Mouse (Mus musculus) forebrain, embryonic 11.5 days (tissue): Measurements from ENCODE around the gene Fam78a. TPM values are rescaled to one million over a fixed set of nuclear protein-coding genes. Genes with fewer than 3 reads are reported as not detected.

Source experiments
- ATAC-seq: fragments of 200-750 bp; cut with Nextera tagmentation; replicated peaks from 2 replicates; pipeline ENCODE4 v1.8.0; 2017; ENCODE audit warnings: moderate TSS enrichment; ENCODE audit not compliant: low FRiP score
- DNase-seq: peaks from one replicate; pipeline ENCODE4 v3.0.0-alpha.2; 2017; ENCODE audit warnings: low spot score
- H3K27ac ChIP-seq: fragments of 300-500 bp; sonication (generic); 2 replicates; pipeline ENCODE4 v1.5.1; 2014; ENCODE audit warnings: low read depth, low read length
- H3K27me3 ChIP-seq: fragments of 300-500 bp; sonication (generic); 2 replicates; pipeline ENCODE4 v1.6.1; 2014; ENCODE audit warnings: mild to moderate bottlenecking, low read length, mixed read lengths; ENCODE audit not compliant: control insufficient read depth, insufficient read depth
- H3K36me3 ChIP-seq: fragments of 300-500 bp; sonication (generic); 2 replicates; pipeline ENCODE4 v1.6.1; 2014; ENCODE audit warnings: mild to moderate bottlenecking, low read length, moderate library complexity, mixed read lengths; ENCODE audit not compliant: control insufficient read depth, insufficient read depth
- H3K4me1 ChIP-seq: fragments of 300-500 bp; sonication (generic); replicated peaks from 2 replicates; pipeline ENCODE4 v1.6.1; 2014; ENCODE audit warnings: low read length, mixed read lengths; ENCODE audit not compliant: control insufficient read depth, insufficient read depth
- H3K4me2 ChIP-seq: fragments of 300-500 bp; sonication (generic); 2 replicates; pipeline ENCODE4 v1.6.1; 2014; ENCODE audit warnings: low read depth, mild to moderate bottlenecking, low read length, moderate library complexity, mixed read lengths; ENCODE audit not compliant: severe bottlenecking
- H3K4me3 ChIP-seq: fragments of 300-500 bp; sonication (generic); 2 replicates; pipeline ENCODE4 v1.5.1; 2014; ENCODE audit warnings: low read depth, low read length
- H3K9ac ChIP-seq: fragments of 300-500 bp; sonication (generic); 2 replicates; pipeline ENCODE4 v1.6.1; 2014; ENCODE audit warnings: low read length
- H3K9me3 ChIP-seq: fragments of 300-500 bp; sonication (generic); 2 replicates; pipeline ENCODE4 v1.6.1; 2016; ENCODE audit warnings: low read length, mixed read lengths; ENCODE audit not compliant: control insufficient read depth
- WGBS: fragments of 180-500 bp; shearing (Covaris S2); extraction: QIAGEN DNeasy Blood & Tissue Kit; methylation state at CpG from one replicate; pipeline ENCODE4 v1.1.7; 2014; 5-methylcytosine and 5-hydroxymethylcytosine counted together
- polyA plus RNA-seq: library from polyadenylated mRNA; unstranded; fragments of >200 nt; fragmentation: Nextera tagmentation; extraction: Ambion mirVana; gene quantifications from 2 replicates; pipeline ENCODE4 v1.2.1, GENCODE M21; 2014

Gene Fam78a
- polyA plus RNA-seq, 1 experiment from 2014 or later = 1.5 TPM

DNA sequence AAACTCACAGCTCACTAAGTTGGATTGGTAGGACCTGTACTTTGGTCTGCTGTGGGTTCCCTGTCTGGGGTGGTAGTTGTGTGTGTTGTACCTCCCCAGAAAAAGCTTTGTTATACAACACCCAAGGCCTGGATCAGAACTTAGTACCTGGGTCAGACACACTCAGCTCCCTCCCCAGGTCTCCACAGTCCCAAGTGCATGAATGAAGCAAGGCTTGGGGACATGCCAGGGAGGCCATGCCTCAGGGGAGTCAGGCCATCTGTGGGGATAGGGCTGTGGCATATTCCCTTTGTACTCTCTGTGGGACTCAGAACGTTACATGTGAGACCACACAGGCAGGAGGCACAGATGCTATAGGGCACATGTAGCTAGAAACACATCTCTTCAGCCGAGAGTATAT, 5.5 kb upstream of the Fam78a start:
- WGBS = 90% methylated on average over 2 of the region's 2 CpGs
- no peak for ATAC-seq
- no peaks in the 10 kb centered on the region for H3K36me3 ChIP-seq
- H3K27ac ChIP-seq = no peak overlapping the region
- H3K9ac ChIP-seq = no peak overlapping the region
- no peak overlapping the region for H3K4me2 ChIP-seq
- H3K9me3 ChIP-seq = no peaks in the 10 kb centered on the region
- H3K27me3 ChIP-seq = peaks cover 28% of the 10 kb centered on the region
- peaks cover 6% of the 10 kb centered on the region for H3K4me1 ChIP-seq
- no peak overlapping the region for H3K4me3 ChIP-seq
- no peak for DNase-seq

DNA sequence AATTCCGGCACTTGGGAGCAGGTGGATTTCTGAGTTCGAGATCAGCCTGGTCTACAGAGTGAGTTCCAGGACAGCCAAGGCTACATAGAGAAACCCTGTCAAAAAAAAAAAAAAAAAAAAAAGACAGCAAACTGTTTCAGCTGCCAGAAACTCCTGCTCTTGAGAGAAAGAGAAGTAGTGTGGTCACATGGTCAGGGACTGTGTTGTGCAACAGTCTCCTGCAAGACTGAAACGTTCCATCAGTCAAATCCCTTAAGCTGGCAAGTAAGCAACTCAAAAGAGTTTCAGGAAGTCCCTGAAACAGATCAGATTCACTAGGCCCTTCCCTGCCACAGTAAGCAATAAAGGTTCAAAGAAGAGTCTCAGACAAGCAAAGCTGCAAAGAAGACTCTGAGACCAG, 4.9 kb upstream of the Fam78a start:
- ATAC-seq (no peak), DNase-seq (no peak)
- H3K4me1 ChIP-seq = peaks cover 6% of the 10 kb centered on the region
- H3K27ac ChIP-seq = no peak overlapping the region
- no peaks in the 10 kb centered on the region for H3K36me3 ChIP-seq
- H3K27me3 ChIP-seq = peaks cover 33% of the 10 kb centered on the region
- 83% methylated on average over 3 of the region's 3 CpGs for WGBS
- no peak overlapping the region for H3K9ac ChIP-seq
- H3K4me2 ChIP-seq = no peak overlapping the region
- no peak overlapping the region for H3K4me3 ChIP-seq
- H3K9me3 ChIP-seq = no peaks in the 10 kb centered on the region

DNA sequence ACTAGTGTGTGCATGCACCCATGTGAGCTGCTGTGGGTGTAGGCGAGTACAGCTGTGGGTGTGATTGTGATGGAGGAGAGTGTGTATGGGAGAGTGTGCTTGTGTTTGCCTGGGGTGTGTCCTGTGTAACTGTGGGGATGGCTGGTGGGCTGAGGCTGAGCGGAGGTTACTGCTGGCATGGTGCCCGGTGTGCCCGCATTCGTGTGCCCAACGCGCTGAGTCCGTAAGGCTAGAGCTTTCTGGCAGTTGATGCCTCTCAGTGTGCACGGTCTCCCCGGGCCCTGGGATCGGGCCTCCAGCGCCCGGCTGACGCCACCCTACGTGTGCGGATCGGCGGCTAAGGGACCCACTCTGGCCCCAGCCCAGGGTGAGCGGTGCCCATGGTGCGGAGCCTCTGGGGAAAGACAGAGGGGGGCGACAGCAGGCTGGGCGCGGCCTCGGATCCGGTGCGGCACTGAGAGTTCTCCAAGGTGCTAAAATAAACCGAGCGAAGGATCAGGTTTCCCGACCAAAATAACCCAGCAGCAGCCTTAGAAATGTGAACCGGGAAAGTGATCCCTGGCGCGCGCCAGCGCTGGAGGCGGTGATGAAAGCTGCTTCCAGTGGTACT, 3.8 kb upstream of the Fam78a start:
- no peak overlapping the region for H3K27ac ChIP-seq
- ATAC-seq (no peak), DNase-seq (no peak)
- no peaks in the 10 kb centered on the region for H3K9me3 ChIP-seq
- H3K36me3 ChIP-seq = no peaks in the 10 kb centered on the region
- peaks cover 16% of the 10 kb centered on the region for H3K4me1 ChIP-seq
- no peak overlapping the region; the same call in 1 of the 2 replicates for H3K9ac ChIP-seq
- H3K4me2 ChIP-seq = peak overlapping the region; percentile 32
- peaks cover 44% of the 10 kb centered on the region for H3K27me3 ChIP-seq
- H3K4me3 ChIP-seq = peak overlapping the region; percentile 10; the same call in 1 of the 2 replicates
- WGBS = 10% methylated on average over 35 of the region's 35 CpGs

DNA sequence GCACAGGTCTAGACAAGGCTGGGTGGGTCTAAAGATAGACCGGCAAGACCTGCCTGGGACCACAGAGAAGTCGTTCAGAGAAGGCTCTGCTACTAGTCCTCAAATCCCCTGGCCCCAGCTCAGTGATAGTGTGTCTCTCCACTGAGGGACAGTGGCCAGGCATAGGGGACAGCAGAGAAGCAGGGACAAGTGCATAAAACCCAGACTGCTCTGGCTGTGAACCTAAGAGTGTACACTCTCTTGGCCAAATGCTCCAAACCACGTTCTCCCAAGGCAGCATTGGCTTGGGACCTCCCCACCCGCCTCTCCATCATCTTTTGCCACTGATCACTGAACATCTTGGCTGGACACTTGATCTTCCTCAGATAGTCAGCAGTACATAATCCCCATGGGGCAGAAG, 2.9 kb upstream of the Fam78a start:
- no peak overlapping the region for H3K4me3 ChIP-seq
- no peak overlapping the region for H3K9ac ChIP-seq
- no peaks in the 10 kb centered on the region for H3K9me3 ChIP-seq
- ATAC-seq (no peak), DNase-seq (no peak)
- peaks cover 53% of the 10 kb centered on the region for H3K27me3 ChIP-seq
- 66% methylated on average over 4 of the region's 4 CpGs for WGBS
- peaks cover 22% of the 10 kb centered on the region for H3K4me1 ChIP-seq
- no peaks in the 10 kb centered on the region for H3K36me3 ChIP-seq
- no peak overlapping the region for H3K27ac ChIP-seq
- no peak overlapping the region for H3K4me2 ChIP-seq

DNA sequence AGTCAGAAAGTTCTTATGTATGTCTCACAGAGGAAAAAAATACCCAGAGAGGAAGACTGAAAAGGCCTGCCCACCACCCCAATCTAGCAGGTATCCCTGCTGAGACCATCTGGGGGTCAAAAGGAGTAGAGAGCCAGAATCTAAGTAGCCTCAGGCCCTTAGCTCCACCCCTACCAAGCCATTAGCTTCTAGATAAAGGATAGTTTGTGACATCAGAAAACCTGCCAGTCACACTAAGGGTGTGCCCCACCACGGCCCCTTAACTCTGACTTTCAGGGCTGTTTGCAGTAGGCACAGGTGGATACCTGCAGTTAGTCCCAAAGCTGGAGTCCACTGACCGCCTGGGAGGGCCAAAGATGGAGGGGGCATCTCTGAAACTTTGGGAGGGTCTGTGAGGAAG, 574 bp upstream of the Fam78a start:
- H3K4me3 ChIP-seq = no peak overlapping the region
- peaks cover 65% of the 10 kb centered on the region for H3K27me3 ChIP-seq
- DNase-seq = no peak
- no peak overlapping the region for H3K27ac ChIP-seq
- H3K36me3 ChIP-seq = no peaks in the 10 kb centered on the region
- H3K4me2 ChIP-seq = no peak overlapping the region
- no peak for ATAC-seq
- H3K9me3 ChIP-seq = no peaks in the 10 kb centered on the region
- H3K9ac ChIP-seq = no peak overlapping the region
- WGBS = 73% methylated on average over 2 of the region's 2 CpGs
- H3K4me1 ChIP-seq = peaks cover 22% of the 10 kb centered on the region

DNA sequence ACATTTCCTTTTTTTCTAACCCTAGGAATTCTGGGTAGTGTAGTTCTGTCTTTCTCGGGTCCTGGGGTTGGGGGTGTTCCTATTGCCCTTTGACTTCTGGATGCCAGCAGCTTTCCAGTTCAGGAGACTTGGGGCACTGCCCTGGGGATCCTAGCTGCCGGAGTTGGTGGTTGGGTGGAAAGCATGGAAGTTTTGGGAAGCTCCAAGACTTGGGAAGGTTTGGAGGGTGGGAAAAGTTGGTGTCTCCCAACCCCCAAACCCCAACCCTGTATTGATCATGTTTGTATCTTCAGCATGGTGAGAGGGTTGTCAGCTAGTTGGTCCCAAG, 179 bp upstream of the Fam78a start:
- Histone ChIP-seq H3K4me3 (peak overlapping the region; percentile 56), H3K36me3 (no peaks in the 10 kb centered on the region), H3K4me2 (peak overlapping the region; percentile 99), H3K9me3 (no peaks in the 10 kb centered on the region), H3K27ac (no peak overlapping the region), H3K9ac (no peak overlapping the region; the same call in 1 of the 2 replicates), H3K4me1 (peaks cover 22% of the 10 kb centered on the region), H3K27me3 (peaks cover 65% of the 10 kb centered on the region)
- 35% methylated on average over 2 of the region's 2 CpGs for WGBS
- ATAC-seq (no peak), DNase-seq (no peak)

DNA sequence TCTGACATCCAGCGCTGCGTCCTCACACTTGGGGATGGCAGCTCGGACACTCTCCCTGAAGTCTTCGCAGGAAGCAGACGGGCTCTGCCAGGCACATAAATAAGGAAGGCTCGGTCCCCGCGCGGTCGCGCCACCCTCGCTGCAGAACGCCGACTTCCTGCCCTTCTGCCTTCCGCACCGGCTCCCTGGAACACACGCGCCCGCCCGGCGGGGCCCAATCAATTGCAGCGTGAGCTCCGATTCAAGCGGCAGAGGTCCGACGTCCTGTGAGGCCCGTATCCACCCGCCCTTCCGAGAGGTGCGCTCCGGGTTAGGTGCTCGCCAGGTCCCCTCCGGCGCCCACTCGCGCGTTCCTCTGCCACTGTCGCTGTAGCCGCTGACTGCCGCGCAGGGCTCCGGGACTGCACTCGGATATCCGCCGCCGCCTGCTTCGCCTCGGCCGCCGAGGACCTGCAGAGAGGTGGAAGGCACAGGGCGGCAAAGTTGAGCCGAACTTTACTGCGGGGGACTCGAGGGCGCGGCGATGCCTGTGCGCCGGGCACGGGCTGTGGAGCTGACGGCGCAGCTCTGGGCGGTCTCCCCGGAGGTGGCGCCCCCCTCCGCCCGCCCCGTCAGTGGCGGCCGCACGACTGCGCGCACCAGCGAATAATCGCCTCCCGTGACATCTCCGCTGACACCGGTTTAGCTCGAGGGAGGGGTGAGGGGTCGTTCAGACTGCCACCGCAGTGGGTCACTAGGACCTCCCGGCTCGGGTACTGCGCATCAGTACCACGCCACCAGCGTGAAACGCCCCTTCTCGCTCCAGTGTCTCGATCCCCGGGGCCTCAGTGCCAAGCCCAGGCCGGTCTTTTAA, 1.3 kb downstream of the Fam78a start:
- peak overlapping the region; percentile 99 for H3K4me2 ChIP-seq
- H3K4me3 ChIP-seq = peak overlapping the region; percentile 56
- H3K27ac ChIP-seq = no peak overlapping the region
- no peaks in the 10 kb centered on the region for H3K36me3 ChIP-seq
- WGBS = under 1% methylated on average over 91 of the region's 91 CpGs
- no peaks in the 10 kb centered on the region for H3K9me3 ChIP-seq
- H3K4me1 ChIP-seq = peaks cover 19% of the 10 kb centered on the region
- ATAC-seq (no peak; the same call in 1 of the 2 replicates), DNase-seq (peak; percentile 71)
- H3K27me3 ChIP-seq = peaks cover 55% of the 10 kb centered on the region
- H3K9ac ChIP-seq = peak overlapping the region; percentile 20

DNA sequence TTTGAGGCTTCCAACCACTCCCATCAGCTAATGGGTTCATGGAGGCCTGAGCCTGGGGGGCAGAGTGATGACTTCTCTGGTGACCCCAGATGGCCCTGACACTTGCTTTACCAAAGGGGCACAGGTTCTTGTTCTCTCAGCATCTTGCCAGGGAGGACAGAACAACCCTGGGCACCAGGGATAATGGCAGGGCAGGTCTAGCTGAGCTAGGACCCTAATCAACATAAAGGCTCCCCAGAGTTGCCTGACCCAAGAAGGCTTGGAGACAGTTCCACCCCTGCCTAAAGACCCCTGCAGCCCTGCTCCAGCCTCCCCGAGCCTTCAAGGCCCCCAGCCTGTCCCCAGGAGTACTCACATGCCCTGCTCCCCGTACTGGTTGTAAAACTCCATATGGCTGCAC, 2.4 kb downstream of the Fam78a start:
- Histone ChIP-seq H3K4me1 (peaks cover 16% of the 10 kb centered on the region), H3K36me3 (no peaks in the 10 kb centered on the region), H3K27me3 (peaks cover 49% of the 10 kb centered on the region), H3K27ac (no peak overlapping the region), H3K9me3 (no peaks in the 10 kb centered on the region), H3K4me3 (peak overlapping the region; percentile 16; the same call in 1 of the 2 replicates), H3K9ac (no peak overlapping the region), H3K4me2 (peak overlapping the region; percentile 99; the same call in 1 of the 2 replicates)
- no peak for ATAC-seq
- WGBS = 51% methylated on average over 2 of the region's 2 CpGs
- DNase-seq = no peak
